Mouse (Mus musculus): ENCODE results near the gene Ndufa7. TPM values are rescaled to one million over a fixed set of nuclear protein-coding genes. Genes with fewer than 3 reads are reported as not detected.

The Ndufa7 gene
- polyA plus RNA-seq, 1 experiment from 2014 or later = 497 TPM

GRCm38 (mm10) chr17:33829561-33829960 is 5.2 kb downstream of the Ndufa7 start:
- Histone ChIP-seq H3K4me1 (replicated peaks; ENCODE audit: control insufficient read depth, insufficient read depth) (no peaks in the 10 kb centered on the region), H3K27ac (replicated peaks) (peak overlapping the region; percentile 31), H3K36me3 (ENCODE audit: control insufficient read depth, insufficient read depth, low read length) (peaks cover 8% of the 10 kb centered on the region), H3K4me2 (replicated peaks; ENCODE audit: low read depth) (no peak overlapping the region), H3K9ac (ENCODE audit: low read length) (no peak overlapping the region), H3K4me3 (ENCODE audit: low read depth, low read length) (no peak overlapping the region), H3K27me3 (ENCODE audit: control insufficient read depth, insufficient read depth, low read length) (no peaks in the 10 kb centered on the region), H3K9me3 (ENCODE audit: control insufficient read depth, low read length) (no peaks in the 10 kb centered on the region)
- TF ChIP-seq EP300 (optimal IDR thresholded peaks at IDR 0.05) = no peak
- no peak for TF ChIP-seq CTCF (IDR thresholded peaks at IDR 0.05; ENCODE audit: low read depth)
- ATAC-seq (ENCODE audit: low FRiP score, low TSS enrichment) (no peak), DNase-seq (ENCODE audit: low spot score) (no peak)
- WGBS = 80% methylated on average over 10 of the region's 10 CpGs

- peak within 1 kb of the TSS; percentile 67 for H3K9ac ChIP-seq (ENCODE audit: low read length)
- no peaks in the 10 kb centered on the region for H3K4me1 ChIP-seq (replicated peaks; ENCODE audit: control insufficient read depth, insufficient read depth)
- H3K36me3 ChIP-seq (ENCODE audit: control insufficient read depth, insufficient read depth, low read length) = peaks cover 2% of the 10 kb centered on the region; the same call in 1 of the 2 replicates
- peak; percentile 92 for ATAC-seq (ENCODE audit: low FRiP score, low TSS enrichment)
- no peak for TF ChIP-seq EP300 (optimal IDR thresholded peaks at IDR 0.05)
- TF ChIP-seq CTCF (IDR thresholded peaks at IDR 0.05; ENCODE audit: low read depth) = peak; percentile 45; the same call in 1 of the 2 replicates
- peak within 1 kb of the TSS; percentile 82 for H3K4me3 ChIP-seq (ENCODE audit: low read depth, low read length)
- peak within 1 kb of the TSS; percentile 96 for H3K4me2 ChIP-seq (replicated peaks; ENCODE audit: low read depth)
- no peaks in the 10 kb centered on the region for H3K9me3 ChIP-seq (ENCODE audit: control insufficient read depth, low read length)
- H3K27ac ChIP-seq (replicated peaks) = no peak within 1 kb of the TSS
- H3K27me3 ChIP-seq (ENCODE audit: control insufficient read depth, insufficient read depth, low read length) = no peaks in the 10 kb centered on the region
- DNase-seq (ENCODE audit: low spot score) = peak; percentile 92
- WGBS = 0% methylated on average over 44 of the region's 45 CpGs
These were observed 18.8 kb downstream of the Ndufa7 start, which contains the start of gene Cd320 for GRCm38 (mm10) chr17:33842966-33843795. Cd320 (plus strand) TSS chr17:33843091.

DNA sequence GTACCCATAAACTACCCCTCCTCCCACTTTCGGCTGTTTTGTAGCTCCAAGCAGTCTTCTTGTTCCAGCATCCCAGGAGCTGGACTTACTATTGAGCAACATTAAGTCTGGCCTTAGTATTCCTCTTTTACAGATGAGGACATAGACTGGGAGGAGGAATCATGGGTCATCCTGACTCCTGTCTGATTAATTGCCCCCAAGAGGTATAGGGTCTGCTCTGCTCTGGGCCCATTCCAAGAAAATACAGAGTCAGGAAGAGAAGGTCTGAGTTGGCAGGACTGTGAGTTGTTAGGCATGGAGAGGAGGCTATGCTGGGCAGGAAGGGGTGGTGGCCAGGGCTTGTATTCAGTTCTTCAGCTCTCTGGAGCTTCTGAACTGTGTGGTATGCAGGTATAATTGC is 19.8 kb downstream of the Ndufa7 start:
- DNase-seq (ENCODE audit: low spot score) (no peak), ATAC-seq (ENCODE audit: low FRiP score, low TSS enrichment) (no peak)
- Histone ChIP-seq H3K9ac (ENCODE audit: low read length) (no peak overlapping the region), H3K9me3 (ENCODE audit: control insufficient read depth, low read length) (no peaks in the 10 kb centered on the region), H3K4me3 (ENCODE audit: low read depth, low read length) (no peak overlapping the region), H3K4me2 (replicated peaks; ENCODE audit: low read depth) (no peak overlapping the region), H3K36me3 (ENCODE audit: control insufficient read depth, insufficient read depth, low read length) (peaks cover 3% of the 10 kb centered on the region; the same call in 1 of the 2 replicates), H3K4me1 (replicated peaks; ENCODE audit: control insufficient read depth, insufficient read depth) (no peaks in the 10 kb centered on the region), H3K27me3 (ENCODE audit: control insufficient read depth, insufficient read depth, low read length) (no peaks in the 10 kb centered on the region), H3K27ac (replicated peaks) (no peak overlapping the region)
- WGBS = 67% methylated on average over 1 of the region's 1 CpGs
- TF ChIP-seq CTCF (IDR thresholded peaks at IDR 0.05; ENCODE audit: low read depth) = no peak
- no peak for TF ChIP-seq EP300 (optimal IDR thresholded peaks at IDR 0.05)

- ATAC-seq (ENCODE audit: low FRiP score, low TSS enrichment) = no peak
- no peak overlapping the region for H3K27ac ChIP-seq (replicated peaks)
- TF ChIP-seq CTCF (IDR thresholded peaks at IDR 0.05; ENCODE audit: low read depth) = no peak
- TF ChIP-seq EP300 (optimal IDR thresholded peaks at IDR 0.05) = no peak
- H3K36me3 ChIP-seq (ENCODE audit: control insufficient read depth, insufficient read depth, low read length) = peaks cover 3% of the 10 kb centered on the region; the same call in 1 of the 2 replicates
- H3K9me3 ChIP-seq (ENCODE audit: control insufficient read depth, low read length) = no peaks in the 10 kb centered on the region
- H3K27me3 ChIP-seq (ENCODE audit: control insufficient read depth, insufficient read depth, low read length) = no peaks in the 10 kb centered on the region
- H3K4me3 ChIP-seq (ENCODE audit: low read depth, low read length) = no peak overlapping the region
- H3K4me1 ChIP-seq (replicated peaks; ENCODE audit: control insufficient read depth, insufficient read depth) = no peaks in the 10 kb centered on the region
- no peak overlapping the region for H3K9ac ChIP-seq (ENCODE audit: low read length)
- DNase-seq (ENCODE audit: low spot score) = no peak
- H3K4me2 ChIP-seq (replicated peaks; ENCODE audit: low read depth) = no peak overlapping the region
- WGBS = 87% methylated on average over 8 of the region's 8 CpGs
These were observed 23.8 kb downstream of the Ndufa7 start for GRCm38 (mm10) chr17:33848139-33848538.

- Histone ChIP-seq H3K4me2 (replicated peaks; ENCODE audit: low read depth) (no peak overlapping the region), H3K4me3 (ENCODE audit: low read depth, low read length) (no peak overlapping the region), H3K36me3 (ENCODE audit: control insufficient read depth, insufficient read depth, low read length) (peaks cover 3% of the 10 kb centered on the region; the same call in 1 of the 2 replicates), H3K9me3 (ENCODE audit: control insufficient read depth, low read length) (no peaks in the 10 kb centered on the region), H3K4me1 (replicated peaks; ENCODE audit: control insufficient read depth, insufficient read depth) (no peaks in the 10 kb centered on the region), H3K27ac (replicated peaks) (no peak overlapping the region), H3K27me3 (ENCODE audit: control insufficient read depth, insufficient read depth, low read length) (no peaks in the 10 kb centered on the region), H3K9ac (ENCODE audit: low read length) (no peak overlapping the region)
- ATAC-seq (ENCODE audit: low FRiP score, low TSS enrichment) = 0 out of 2 replicates have a peak, but pooled peaks have one; percentile 40
- TF ChIP-seq CTCF (IDR thresholded peaks at IDR 0.05; ENCODE audit: low read depth) (no peak), EP300 (optimal IDR thresholded peaks at IDR 0.05) (no peak)
- DNase-seq (ENCODE audit: low spot score) = no peak
- WGBS = 38% methylated on average over 1 of the region's 1 CpGs
These were observed 27.0 kb downstream of the Ndufa7 start for GRCm38 (mm10) chr17:33851331-33851730.

GRCm38 (mm10) chr17:33857816-33858215 is 33.4 kb downstream of the Ndufa7 start:
- no peak for TF ChIP-seq EP300 (optimal IDR thresholded peaks at IDR 0.05)
- TF ChIP-seq CTCF (IDR thresholded peaks at IDR 0.05; ENCODE audit: low read depth) = no peak
- no peaks in the 10 kb centered on the region for H3K36me3 ChIP-seq (ENCODE audit: control insufficient read depth, insufficient read depth, low read length)
- no peak overlapping the region for H3K27ac ChIP-seq (replicated peaks)
- ATAC-seq (ENCODE audit: low FRiP score, low TSS enrichment) (no peak), DNase-seq (ENCODE audit: low spot score) (no peak)
- no peaks in the 10 kb centered on the region for H3K4me1 ChIP-seq (replicated peaks; ENCODE audit: control insufficient read depth, insufficient read depth)
- no peaks in the 10 kb centered on the region for H3K9me3 ChIP-seq (ENCODE audit: control insufficient read depth, low read length)
- no peak overlapping the region for H3K4me3 ChIP-seq (ENCODE audit: low read depth, low read length)
- no peak overlapping the region for H3K4me2 ChIP-seq (replicated peaks; ENCODE audit: low read depth)
- H3K27me3 ChIP-seq (ENCODE audit: control insufficient read depth, insufficient read depth, low read length) = no peaks in the 10 kb centered on the region
- H3K9ac ChIP-seq (ENCODE audit: low read length) = no peak overlapping the region
- WGBS = 80% methylated on average over 4 of the region's 4 CpGs
